Mouse (Mus musculus): Measurements from ENCODE around the gene Rcc1. TPM values are rescaled to one million over a fixed set of nuclear protein-coding genes. Genes with fewer than 3 reads are reported as not detected.
A peak's percentile ranks its signal among the peaks of the same experiment; 100 is the strongest.
"Not testable (repeated sequence)": the region's sequence is repeated elsewhere in the genome, so short reads cannot be mapped to it uniquely, and the experiment has no call there.

Gene Rcc1
- polyA plus RNA-seq, 1 experiment from 2014 or later = 79.4 TPM

- 83% methylated on average over 6 of the region's 6 CpGs for WGBS (ENCODE audit: insufficient replicate concordance)
- 0 out of 2 replicates have a peak overlapping the region, but pooled peaks have one; percentile 2 for H3K27ac ChIP-seq
- ATAC-seq (ENCODE audit: low read depth) (no peak), DNase-seq (no peak)
- H3K9me3 ChIP-seq (replicated peaks) = no peaks in the 10 kb centered on the region
- H3K4me1 ChIP-seq (replicated peaks) = peaks cover 33% of the 10 kb centered on the region
- H3K4me2 ChIP-seq = no peak overlapping the region
- no peaks in the 10 kb centered on the region for H3K36me3 ChIP-seq
- no peak overlapping the region for H3K4me3 ChIP-seq (replicated peaks)
- H3K27me3 ChIP-seq = no peaks in the 10 kb centered on the region
- no peak overlapping the region for H3K9ac ChIP-seq
Observed at GRCm38 (mm10) chr4:132301486-132301885, 51.9 kb downstream of the Rcc1 start.

- Histone ChIP-seq H3K4me2 (no peak overlapping the region), H3K27me3 (no peaks in the 10 kb centered on the region), H3K4me3 (replicated peaks) (no peak overlapping the region), H3K27ac (no peak overlapping the region), H3K4me1 (replicated peaks) (peaks cover 21% of the 10 kb centered on the region), H3K9ac (no peak overlapping the region), H3K36me3 (no peaks in the 10 kb centered on the region), H3K9me3 (replicated peaks) (no peaks in the 10 kb centered on the region)
- 75% methylated on average over 1 of the region's 1 CpGs for WGBS (ENCODE audit: insufficient replicate concordance)
- ATAC-seq (ENCODE audit: low read depth) = no peak
- no peak for DNase-seq
Observed at GRCm38 (mm10) chr4:132299849-132300248, 53.6 kb downstream of the Rcc1 start.

- Histone ChIP-seq H3K27me3 (no peaks in the 10 kb centered on the region), H3K4me1 (replicated peaks) (peaks cover 5% of the 10 kb centered on the region), H3K36me3 (peaks cover 31% of the 10 kb centered on the region), H3K4me2 (no peak overlapping the region), H3K9ac (no peak overlapping the region), H3K27ac (no peak overlapping the region), H3K4me3 (replicated peaks) (no peak overlapping the region), H3K9me3 (replicated peaks) (0 out of 2 replicates have a peak, but pooled peaks cover 4% of the 10 kb centered on the region)
- ATAC-seq (ENCODE audit: low read depth) (no peak), DNase-seq (no peak)
- 46% methylated on average over 8 of the region's 8 CpGs for WGBS (ENCODE audit: insufficient replicate concordance)
Observed at GRCm38 (mm10) chr4:132295696-132296390, 57.6 kb downstream of the Rcc1 start.

GRCm38 (mm10) chr4:132293682-132294240 lies 59.6 kb downstream of the Rcc1 start:
- H3K27ac ChIP-seq = no peak overlapping the region
- DNase-seq (no peak), ATAC-seq (ENCODE audit: low read depth) (no peak)
- no peaks in the 10 kb centered on the region for H3K27me3 ChIP-seq
- WGBS (ENCODE audit: insufficient replicate concordance) = 77% methylated on average over 7 of the region's 7 CpGs
- H3K4me2 ChIP-seq = no peak overlapping the region
- H3K4me1 ChIP-seq (replicated peaks) = peaks cover 2% of the 10 kb centered on the region
- H3K36me3 ChIP-seq = peaks cover 49% of the 10 kb centered on the region
- H3K9ac ChIP-seq = no peak overlapping the region
- no peak overlapping the region for H3K4me3 ChIP-seq (replicated peaks)
- 0 out of 2 replicates have a peak, but pooled peaks cover 4% of the 10 kb centered on the region for H3K9me3 ChIP-seq (replicated peaks)

GRCm38 (mm10) chr4:132292988-132293387 lies 60.4 kb downstream of the Rcc1 start:
- H3K27me3 ChIP-seq = no peaks in the 10 kb centered on the region
- no peak overlapping the region for H3K9ac ChIP-seq
- no peak overlapping the region for H3K27ac ChIP-seq
- ATAC-seq (ENCODE audit: low read depth) = no peak
- peaks cover 51% of the 10 kb centered on the region for H3K36me3 ChIP-seq
- H3K4me1 ChIP-seq (replicated peaks) = no peaks in the 10 kb centered on the region; the same call in 1 of the 2 replicates
- 0 out of 2 replicates have a peak, but pooled peaks cover 4% of the 10 kb centered on the region for H3K9me3 ChIP-seq (replicated peaks)
- WGBS (ENCODE audit: insufficient replicate concordance) = 63% methylated on average over 4 of the region's 4 CpGs
- no peak overlapping the region for H3K4me3 ChIP-seq (replicated peaks)
- H3K4me2 ChIP-seq = no peak overlapping the region
- DNase-seq = no peak

- H3K9me3 ChIP-seq (replicated peaks) = 0 out of 2 replicates have a peak, but pooled peaks cover 4% of the 10 kb centered on the region
- 87% methylated on average over 12 of the region's 12 CpGs for WGBS (ENCODE audit: insufficient replicate concordance)
Observed at GRCm38 (mm10) chr4:132291624-132292335, 61.6 kb downstream of the Rcc1 start.

GRCm38 (mm10) chr4:132291056-132291455 lies 62.3 kb downstream of the Rcc1 start:
- Histone ChIP-seq H3K4me3 (replicated peaks) (no peak overlapping the region), H3K27me3 (no peaks in the 10 kb centered on the region), H3K9me3 (replicated peaks) (0 out of 2 replicates have a peak, but pooled peaks cover 4% of the 10 kb centered on the region), H3K36me3 (peaks cover 66% of the 10 kb centered on the region), H3K4me1 (replicated peaks) (no peaks in the 10 kb centered on the region; the same call in 1 of the 2 replicates), H3K4me2 (no peak overlapping the region), H3K27ac (no peak overlapping the region), H3K9ac (no peak overlapping the region)
- no peak for DNase-seq
- 87% methylated on average over 4 of the region's 4 CpGs for WGBS (ENCODE audit: insufficient replicate concordance)
- no peak for ATAC-seq (ENCODE audit: low read depth)

More at GRCm38 (mm10) chr4:132291624-132292335, 61.6 kb downstream of the Rcc1 start:
- Histone ChIP-seq H3K4me1 (replicated peaks) (no peaks in the 10 kb centered on the region; the same call in 1 of the 2 replicates), H3K27me3 (no peaks in the 10 kb centered on the region), H3K9ac (no peak overlapping the region), H3K27ac (no peak overlapping the region), H3K36me3 (peaks cover 59% of the 10 kb centered on the region), H3K4me2 (no peak overlapping the region), H3K4me3 (replicated peaks) (no peak overlapping the region)
- no peak for ATAC-seq (ENCODE audit: low read depth)
- DNase-seq = no peak

- not testable (repeated sequence) for H3K27me3 ChIP-seq; ATAC-seq (ENCODE audit: low read depth); H3K9me3 ChIP-seq (replicated peaks); H3K4me3 ChIP-seq (replicated peaks); DNase-seq; H3K9ac ChIP-seq; H3K27ac ChIP-seq; H3K4me2 ChIP-seq; H3K4me1 ChIP-seq (replicated peaks)
- peaks cover 83% of the 10 kb centered on the region for H3K36me3 ChIP-seq
- WGBS (ENCODE audit: insufficient replicate concordance) = 91% methylated on average over 3 of the region's 5 CpGs
Observed at GRCm38 (mm10) chr4:132288840-132289239, 64.6 kb downstream of the Rcc1 start.

Other genes starting within 250 kb of the Rcc1 start
- 0.05 TPM in 2 replicates for gene Oprd1, start 209.1 kb downstream of the Rcc1 start, polyA plus RNA-seq (2015; fragmentation: Nextera tagmentation; extraction: Ambion mirVana)
- gene Ythdf2, start 141.3 kb downstream of the Rcc1 start, polyA plus RNA-seq (2015; fragmentation: Nextera tagmentation; extraction: Ambion mirVana) = 40.3 and 48.5 TPM in 2 replicates
- gene Gmeb1, start 92.0 kb downstream of the Rcc1 start, polyA plus RNA-seq (2015; fragmentation: Nextera tagmentation; extraction: Ambion mirVana) = 16.9 and 17.3 TPM in 2 replicates
- 53.3 and 62.2 TPM in 2 replicates for gene Taf12, start 79.2 kb downstream of the Rcc1 start, polyA plus RNA-seq (2015; fragmentation: Nextera tagmentation; extraction: Ambion mirVana)
- 0.44 and 1.2 TPM in 2 replicates for gene Rab42, start 50.2 kb downstream of the Rcc1 start, polyA plus RNA-seq (2015; fragmentation: Nextera tagmentation; extraction: Ambion mirVana)
- 43.1 and 45.3 TPM in 2 replicates for gene Trnau1ap, start 24.1 kb downstream of the Rcc1 start, polyA plus RNA-seq (2015; fragmentation: Nextera tagmentation; extraction: Ambion mirVana)
- gene Phactr4, start 68.9 kb upstream of the Rcc1 start, polyA plus RNA-seq (2015; fragmentation: Nextera tagmentation; extraction: Ambion mirVana) = 10.3 and 12.5 TPM in 2 replicates
- 17.1 and 19.7 TPM in 2 replicates for gene Med18, start 110.3 kb upstream of the Rcc1 start, polyA plus RNA-seq (2015; fragmentation: Nextera tagmentation; extraction: Ambion mirVana)
- 7.0 TPM in 2 replicates for gene Sesn2, start 156.9 kb upstream of the Rcc1 start, polyA plus RNA-seq (2015; fragmentation: Nextera tagmentation; extraction: Ambion mirVana)
- 1,559 and 1,572 TPM in 2 replicates for gene Atpif1, start 180.1 kb upstream of the Rcc1 start, polyA plus RNA-seq (2015; fragmentation: Nextera tagmentation; extraction: Ambion mirVana)
- 125 and 148 TPM in 2 replicates for gene Dnajc8, start 181.9 kb upstream of the Rcc1 start, polyA plus RNA-seq (2015; fragmentation: Nextera tagmentation; extraction: Ambion mirVana)
- gene Ptafr, start 210.5 kb upstream of the Rcc1 start, polyA plus RNA-seq (2015; fragmentation: Nextera tagmentation; extraction: Ambion mirVana) = 0.67 and 0.68 TPM in 2 replicates